Mouse (Mus musculus) intestine, embryonic 15.5 days (tissue): ENCODE measurements around the gene Tgm2. TPM values are rescaled to one million over a fixed set of nuclear protein-coding genes. Genes with fewer than 3 reads are reported as not detected.
A peak's percentile ranks its signal among the peaks of the same experiment; 100 is the strongest.

Source experiments
- ATAC-seq: fragments of 200-750 bp; cut with Nextera tagmentation; 2 replicates; pipeline ENCODE4 v1.8.0; 2017; ENCODE audit warnings: moderate TSS enrichment, moderate library complexity
- H3K27ac ChIP-seq: fragments of 300-500 bp; sonication (generic); 2 replicates; pipeline ENCODE4 v1.5.1; 2015; ENCODE audit warnings: mild to moderate bottlenecking, inconsistent platforms
- H3K27me3 ChIP-seq: fragments of 300-500 bp; sonication (generic); replicated peaks from 2 replicates; pipeline ENCODE4 v1.6.1; 2015; ENCODE audit warnings: inconsistent platforms
- H3K36me3 ChIP-seq: fragments of 300-500 bp; sonication (generic); 2 replicates; pipeline ENCODE4 v1.6.1; 2015; ENCODE audit warnings: inconsistent platforms
- H3K4me1 ChIP-seq: fragments of 300-500 bp; sonication (generic); replicated peaks from 2 replicates; pipeline ENCODE4 v1.6.1; 2015; ENCODE audit warnings: inconsistent platforms
- H3K4me2 ChIP-seq: fragments of 300-500 bp; sonication (generic); replicated peaks from 2 replicates; pipeline ENCODE4 v1.6.1; 2015; ENCODE audit warnings: mild to moderate bottlenecking, inconsistent platforms
- H3K4me3 ChIP-seq: fragments of 300-500 bp; sonication (generic); replicated peaks from 2 replicates; pipeline ENCODE4 v1.5.1; 2015; ENCODE audit warnings: inconsistent platforms
- H3K9ac ChIP-seq: fragments of 300-500 bp; sonication (generic); 2 replicates; pipeline ENCODE4 v1.6.1; 2015; ENCODE audit warnings: inconsistent platforms
- H3K9me3 ChIP-seq: fragments of 300-500 bp; sonication (generic); 2 replicates; pipeline ENCODE4 v1.6.1; 2016; ENCODE audit warnings: inconsistent platforms
- whole genome bisulfite sequencing: fragments of 180-500 bp; shearing (Covaris S2); methylation state at CpG from one replicate; pipeline ENCODE4 v1.1.7; 2015; 5-methylcytosine and 5-hydroxymethylcytosine counted together
- polyA plus RNA-seq: library from polyadenylated mRNA; unstranded; fragments of >200 nt; fragmentation: Nextera tagmentation; extraction: Ambion mirVana; gene quantifications from 2 replicates; pipeline ENCODE4 v1.2.1, GENCODE M21; 2015

The Tgm2 gene
- polyA plus RNA-seq, 1 experiment from 2014 or later = 83.4 TPM

- no peak overlapping the region for H3K4me3 ChIP-seq
- H3K9ac ChIP-seq = no peak overlapping the region
- H3K27ac ChIP-seq = no peak overlapping the region
- H3K27me3 ChIP-seq = no peaks in the 10 kb centered on the region
- WGBS = 92% methylated on average over 5 of the region's 5 CpGs
- H3K4me1 ChIP-seq = peaks cover 31% of the 10 kb centered on the region
- H3K4me2 ChIP-seq = no peak overlapping the region
- no peak for ATAC-seq
- H3K9me3 ChIP-seq = no peaks in the 10 kb centered on the region
- H3K36me3 ChIP-seq = peaks cover 33% of the 10 kb centered on the region
Observed at GRCm38 (mm10) chr2:158074835-158075234, 71.4 kb downstream of the Tgm2 start.

GRCm38 (mm10) chr2:158071633-158071995, 74.6 kb downstream of the Tgm2 start:
- Histone ChIP-seq H3K27ac (peak overlapping the region; percentile 33), H3K4me1 (peaks cover 19% of the 10 kb centered on the region), H3K27me3 (no peaks in the 10 kb centered on the region), H3K9me3 (no peaks in the 10 kb centered on the region), H3K4me3 (no peak overlapping the region), H3K9ac (no peak overlapping the region), H3K4me2 (no peak overlapping the region), H3K36me3 (peaks cover 23% of the 10 kb centered on the region)
- 76% methylated on average over 5 of the region's 5 CpGs for WGBS
- ATAC-seq = no peak

- no peaks in the 10 kb centered on the region for H3K9me3 ChIP-seq
- peak; percentile 84 for ATAC-seq
- no peaks in the 10 kb centered on the region for H3K27me3 ChIP-seq
- H3K4me3 ChIP-seq = no peak overlapping the region
- peaks cover 19% of the 10 kb centered on the region; the same call in 1 of the 2 replicates for H3K36me3 ChIP-seq
- peak overlapping the region; percentile 33 for H3K27ac ChIP-seq
- H3K9ac ChIP-seq = no peak overlapping the region
- H3K4me1 ChIP-seq = peaks cover 19% of the 10 kb centered on the region
- 47% methylated on average over 3 of the region's 3 CpGs for WGBS
- H3K4me2 ChIP-seq = no peak overlapping the region
Observed at GRCm38 (mm10) chr2:158070885-158071632, 75.2 kb downstream of the Tgm2 start.

- peaks cover 19% of the 10 kb centered on the region for H3K4me1 ChIP-seq
- H3K9ac ChIP-seq = no peak overlapping the region
- H3K4me2 ChIP-seq = no peak overlapping the region
- no peak overlapping the region for H3K27ac ChIP-seq
- peaks cover 4% of the 10 kb centered on the region; the same call in 1 of the 2 replicates for H3K36me3 ChIP-seq
- H3K4me3 ChIP-seq = no peak overlapping the region
- no peaks in the 10 kb centered on the region for H3K9me3 ChIP-seq
- no peaks in the 10 kb centered on the region for H3K27me3 ChIP-seq
- no peak for ATAC-seq
Observed at GRCm38 (mm10) chr2:158068444-158068971, 77.7 kb downstream of the Tgm2 start.

- Histone ChIP-seq H3K4me3 (no peak overlapping the region), H3K27me3 (no peaks in the 10 kb centered on the region), H3K4me2 (no peak overlapping the region), H3K9ac (no peak overlapping the region), H3K27ac (no peak overlapping the region), H3K36me3 (no peaks in the 10 kb centered on the region; the same call in 1 of the 2 replicates), H3K9me3 (no peaks in the 10 kb centered on the region), H3K4me1 (peaks cover 11% of the 10 kb centered on the region; the same call in 1 of the 2 replicates)
- no peak for ATAC-seq
- 94% methylated on average over 5 of the region's 5 CpGs for WGBS
Observed at GRCm38 (mm10) chr2:158067260-158067824, 78.9 kb downstream of the Tgm2 start.

- peaks cover 3% of the 10 kb centered on the region; the same call in 1 of the 2 replicates for H3K4me1 ChIP-seq
- no peaks in the 10 kb centered on the region for H3K36me3 ChIP-seq
- H3K4me2 ChIP-seq = no peak overlapping the region
- H3K9me3 ChIP-seq = no peaks in the 10 kb centered on the region
- ATAC-seq = no peak
- no peak overlapping the region for H3K27ac ChIP-seq
- no peak overlapping the region for H3K4me3 ChIP-seq
- no peak overlapping the region for H3K9ac ChIP-seq
- no peaks in the 10 kb centered on the region for H3K27me3 ChIP-seq
Observed at GRCm38 (mm10) chr2:158066456-158066855, 79.8 kb downstream of the Tgm2 start.

Other genes starting within 250 kb of the Tgm2 start
- 0.68 and 0.72 TPM in 2 replicates for gene Vstm2l, start 231.8 kb downstream of the Tgm2 start, polyA plus RNA-seq
- gene Tti1, start 118.0 kb downstream of the Tgm2 start, polyA plus RNA-seq = 20.8 and 21.3 TPM in 2 replicates
- gene Rprd1b, start 117.9 kb downstream of the Tgm2 start, polyA plus RNA-seq = 40.3 and 40.7 TPM in 2 replicates
- 2.5 and 2.6 TPM in 2 replicates for gene D630003M21Rik, start 82.8 kb upstream of the Tgm2 start, polyA plus RNA-seq
- not detected in 2 replicates for gene Bpi, start 111.7 kb upstream of the Tgm2 start, polyA plus RNA-seq
- gene Lbp, start 160.1 kb upstream of the Tgm2 start, polyA plus RNA-seq = 5.4 and 5.5 TPM in 2 replicates
- gene Snhg11, start 229.2 kb upstream of the Tgm2 start, polyA plus RNA-seq = 4.8 and 7.0 TPM in 2 replicates